Mouse (Mus musculus) spleen, adult 10 weeks (tissue): ENCODE measurements around the gene Supt3. TPM values are rescaled to one million over a fixed set of nuclear protein-coding genes. Genes with fewer than 3 reads are reported as not detected.

Experiments used
- polyA plus RNA-seq: library from polyadenylated mRNA; stranded (reverse); fragments of 350-450 nt; fragmentation: Illumina TruSeq; extraction: RNeasy Lipid Tissue Mini Kit (QIAGEN cat#74804); gene quantifications from one replicate; pipeline ENCODE4 v1.2.3, GENCODE M21; 2015; ENCODE audit warnings: low replicate concordance; ENCODE audit not compliant: insufficient read depth

Supt3 gene
- polyA plus RNA-seq = 13.9 TPM

DNA sequence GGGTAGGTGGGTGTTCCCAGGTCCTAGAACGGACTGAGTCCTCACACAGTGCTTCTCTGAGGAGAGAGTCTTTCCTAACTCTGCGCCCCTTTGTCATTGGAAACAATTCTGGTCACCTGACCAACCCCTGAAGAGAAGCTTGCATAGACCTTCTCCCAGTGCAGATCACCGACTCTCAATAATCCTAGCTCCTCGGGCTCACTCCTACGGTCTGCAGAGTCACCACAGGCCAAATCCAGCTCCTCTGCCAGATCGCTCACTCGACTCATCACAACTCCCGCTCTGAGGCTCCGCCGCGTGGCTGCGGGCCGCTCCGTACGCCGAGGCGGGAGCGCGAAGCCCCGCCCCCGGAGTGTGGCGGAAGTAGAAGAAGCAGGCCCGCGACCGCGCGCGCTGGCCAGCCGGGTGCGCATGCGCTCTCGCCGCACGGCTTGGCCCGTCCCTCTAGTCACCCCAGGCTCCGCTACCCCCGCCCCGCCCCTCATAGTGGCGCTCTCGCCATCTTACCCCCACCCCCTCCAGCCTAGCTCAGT lies at the start of gene Supt3:
Supt3 (plus strand) TSS at position 415 of the 533 bp plus-strand sequence.

DNA sequence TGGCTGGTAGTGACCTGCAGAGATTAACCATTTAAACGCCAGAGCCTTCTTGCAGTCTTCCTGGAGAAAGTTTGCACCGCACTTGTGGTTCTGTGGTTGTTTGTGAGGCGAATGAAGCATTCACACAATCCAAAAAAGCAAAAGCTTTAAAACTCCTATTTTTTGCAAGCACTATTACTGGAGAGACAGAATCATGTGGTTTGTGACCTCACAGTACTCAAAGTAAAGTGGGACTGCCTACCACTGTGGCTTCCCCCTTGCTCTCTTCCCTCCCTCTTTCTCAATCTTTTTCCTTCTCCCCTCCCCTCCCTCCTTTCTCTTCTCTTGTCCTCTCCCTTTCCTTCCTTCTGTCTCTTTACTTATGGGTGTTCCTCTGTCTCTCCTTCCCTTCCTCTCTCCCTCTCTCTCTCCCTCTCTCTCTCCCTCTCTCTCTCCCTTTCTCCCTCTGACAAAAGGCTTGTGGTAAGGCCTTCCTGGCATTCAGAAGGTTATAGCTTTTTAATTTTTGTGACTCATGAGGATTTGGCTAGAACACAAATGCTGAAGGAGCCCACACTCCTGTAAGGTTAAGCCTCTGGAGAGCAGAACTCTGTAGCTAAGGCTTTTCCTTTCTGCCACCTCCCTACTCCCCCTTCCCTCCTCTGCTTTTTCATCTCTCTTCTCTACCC lies 37.7 kb downstream of the Supt3 start, which contains the start of gene Runx2:
Runx2 (minus strand) TSS at position 290 of the 668 bp plus-strand sequence.

Other genes starting within 250 kb of the Supt3 start
- 10.1 TPM for gene Runx2, start 37.6 kb downstream of the Supt3 start, polyA plus RNA-seq